Mouse (Mus musculus) left cerebral cortex, adult 8-10 months (tissue): ENCODE data around the gene Thsd4. TPM values are rescaled to one million over a fixed set of nuclear protein-coding genes. Genes with fewer than 3 reads are reported as not detected.
A peak's percentile ranks its signal among the peaks of the same experiment; 100 is the strongest.

Source experiments
- DNase-seq, 2 experiments: peaks; one replicate each; pipeline ENCODE4 v3.0.0; 2022; ENCODE audit warnings: low spot score in 2 of 2
- total RNA-seq, 4 experiments: library from RNA; stranded (reverse); gene quantifications; 2 replicates each; pipeline ENCODE4 v1.2.4; 2022

Thsd4 gene
- total RNA-seq, 4 experiments from 2014 or later, result 5.3 to 6.3 (median 5.9) TPM

DNA sequence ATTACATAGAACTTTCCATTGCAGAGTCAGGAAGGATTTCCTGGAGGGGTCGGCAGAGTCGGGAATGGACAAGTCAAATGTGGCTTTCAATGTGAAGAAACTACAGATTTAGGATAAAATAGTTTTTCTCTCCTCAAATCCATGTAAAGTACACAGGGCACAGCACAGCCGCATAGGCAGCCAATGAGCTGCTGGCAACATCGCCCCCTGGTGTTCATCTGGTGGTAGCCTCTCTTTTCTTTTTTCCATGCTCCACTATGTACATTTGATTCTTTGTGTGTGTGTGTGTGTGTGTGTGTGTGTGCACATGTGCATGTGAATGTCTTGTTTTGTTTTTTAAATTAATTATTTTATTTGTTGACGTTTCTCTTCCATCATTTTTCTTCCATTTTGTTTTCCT, 433.7 kb downstream of the Thsd4 start:
- DNase-seq, result no peak

DNA sequence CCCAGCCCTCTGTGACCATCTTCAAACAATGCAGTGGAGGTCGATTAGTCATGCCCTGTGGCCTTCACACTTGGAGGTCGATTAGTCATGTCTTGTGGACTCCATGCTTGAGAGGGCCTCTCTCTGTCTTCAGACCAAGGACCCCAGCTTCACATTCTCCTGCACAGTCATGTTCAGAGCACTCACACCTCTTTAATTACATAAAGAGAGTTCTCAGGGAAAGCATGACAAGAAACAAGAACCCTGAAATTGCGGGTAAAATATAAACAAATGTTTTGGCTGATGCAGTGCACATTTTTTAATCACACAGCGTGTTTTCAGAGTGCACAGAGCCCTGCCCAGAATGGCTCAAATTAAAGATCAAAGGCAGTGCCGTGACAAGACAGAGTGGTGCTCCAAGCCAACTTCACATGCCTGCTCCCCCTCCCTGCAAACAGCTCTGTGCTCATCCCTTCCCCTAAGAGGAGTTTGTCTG, 439.7 kb downstream of the Thsd4 start:
- no peak for DNase-seq

DNA sequence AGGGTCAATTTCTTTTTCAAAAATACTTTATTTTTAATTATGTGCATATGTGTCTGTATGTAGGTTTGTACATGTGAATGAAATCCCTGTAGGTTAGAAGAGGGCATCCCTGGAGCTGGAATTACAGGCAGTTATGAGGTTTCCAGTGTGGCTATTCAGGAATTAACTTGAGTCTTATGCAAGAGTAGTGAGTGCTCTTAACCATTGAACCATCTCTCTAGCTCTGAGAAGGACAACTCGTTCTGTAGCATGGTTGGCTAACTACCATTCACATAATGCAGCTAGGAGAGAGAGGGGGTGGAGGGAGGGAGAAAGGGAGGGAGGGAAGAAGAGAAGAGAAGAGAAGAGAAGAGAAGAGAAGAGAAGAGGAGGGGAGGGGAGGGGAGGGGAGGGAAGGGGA, 444.1 kb downstream of the Thsd4 start:
- no peak for DNase-seq

DNA sequence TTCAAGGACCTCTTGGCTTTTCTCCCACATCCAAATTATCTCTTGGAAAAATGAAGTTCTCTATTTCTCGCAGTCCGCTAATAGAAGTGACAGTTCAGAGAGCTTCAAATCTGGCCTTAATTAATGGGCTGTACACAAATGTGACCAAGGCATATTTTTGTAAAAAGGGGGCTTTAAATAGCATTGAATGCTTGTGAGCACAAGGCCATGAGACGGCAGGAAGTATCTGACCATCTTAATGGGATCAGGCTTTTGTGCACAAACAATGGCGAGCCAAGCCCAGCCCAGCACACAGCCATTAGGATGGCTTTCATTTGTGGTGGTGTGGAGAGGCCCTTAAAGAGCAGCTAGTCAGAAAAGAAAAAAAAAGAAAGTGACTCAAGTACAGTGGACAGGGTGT, 445.4 kb downstream of the Thsd4 start:
- no peak for DNase-seq

DNA sequence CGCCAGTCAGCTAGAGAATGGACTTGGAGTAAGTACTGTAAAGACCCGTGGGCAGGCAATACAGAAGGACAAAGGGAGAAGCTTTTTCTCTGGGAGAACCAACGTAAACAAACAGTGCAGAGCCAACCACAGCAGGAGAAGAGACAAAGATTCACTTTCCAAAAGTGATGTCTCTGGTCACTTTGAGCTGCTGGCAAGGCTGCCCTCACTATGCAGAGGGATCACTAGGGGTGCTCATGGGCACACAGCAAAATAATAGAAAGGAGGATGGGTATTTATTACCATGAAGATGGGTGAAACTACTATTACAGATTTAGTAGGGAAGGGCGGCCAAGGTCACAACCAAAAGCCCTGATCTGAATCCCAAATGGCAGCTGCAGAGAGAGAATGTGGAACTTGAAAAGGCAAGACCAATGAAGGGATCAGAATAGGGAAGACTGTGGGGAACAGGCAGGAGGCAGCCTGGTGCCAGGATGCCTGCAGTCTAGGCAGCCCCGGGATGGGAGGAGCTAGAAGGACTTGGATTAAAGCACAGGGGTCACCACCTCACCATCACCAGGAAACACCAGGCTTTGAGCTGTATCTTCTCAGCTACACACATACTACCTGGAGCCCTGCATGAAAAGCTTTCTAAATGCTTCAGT, 450.1 kb downstream of the Thsd4 start:
- no peak for DNase-seq

DNA sequence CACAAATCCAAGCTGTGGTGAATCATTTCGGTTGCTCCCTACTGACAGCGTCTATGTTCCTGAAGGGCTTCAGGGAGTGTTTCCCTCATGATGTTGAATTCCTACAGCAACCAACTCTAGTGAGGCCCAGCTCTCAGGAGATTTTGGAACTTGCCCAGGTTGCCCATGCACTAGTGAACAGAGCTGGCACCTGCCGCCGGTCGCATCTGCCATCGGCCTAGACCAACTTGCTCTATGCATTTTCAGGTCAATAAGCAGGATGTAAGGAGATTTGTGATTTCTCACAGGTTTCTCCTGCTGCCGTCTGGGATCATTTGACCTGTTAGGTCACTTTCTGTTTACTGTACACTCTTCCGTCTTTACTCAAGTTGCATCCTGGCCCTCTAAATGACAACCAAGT, 454.6 kb downstream of the Thsd4 start:
- DNase-seq, result no peak

DNA sequence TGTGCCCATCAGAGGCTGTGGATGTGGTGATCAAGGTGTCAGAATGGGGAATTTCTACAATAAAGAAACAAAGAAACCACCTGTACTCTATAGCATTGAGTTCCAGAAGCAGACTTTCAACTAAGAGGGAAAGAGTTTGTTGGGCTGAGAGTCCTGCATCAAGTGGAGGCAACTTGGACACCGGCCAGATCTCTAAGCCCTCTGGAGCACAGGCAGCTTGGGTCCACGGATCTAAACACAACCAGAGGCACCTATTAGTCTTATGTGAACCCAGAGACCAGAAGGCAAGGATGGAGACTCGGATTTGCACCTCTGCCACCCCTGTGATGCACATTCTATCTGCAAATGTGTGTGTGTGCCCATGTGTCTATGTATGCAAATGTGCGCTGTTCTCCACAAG, 456.7 kb downstream of the Thsd4 start:
- DNase-seq, result no peak

DNA sequence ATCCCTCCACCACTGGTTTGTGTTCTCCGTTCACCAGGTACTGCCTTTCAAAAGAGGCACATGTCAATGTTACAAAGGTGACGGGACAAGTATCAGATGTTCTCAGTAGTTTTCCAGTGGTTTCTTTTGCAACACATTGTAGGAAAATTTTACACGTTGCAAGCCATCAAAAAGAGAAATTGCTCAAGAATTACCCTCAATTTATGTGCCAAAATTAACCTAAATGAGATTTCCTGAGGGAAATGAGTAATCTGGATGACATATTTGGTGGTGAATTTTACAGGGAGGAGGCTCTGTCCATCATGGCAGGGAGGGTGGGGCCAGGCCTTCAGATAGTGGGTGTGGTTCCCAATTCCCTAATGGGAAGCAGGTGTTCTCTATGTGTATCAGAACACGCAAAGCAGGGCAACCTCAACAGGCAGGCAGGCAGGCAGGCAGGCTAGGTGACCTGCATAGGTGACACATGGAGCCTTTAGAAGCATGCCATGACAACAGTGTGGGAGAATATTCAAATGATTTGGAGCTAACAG, 458.6 kb downstream of the Thsd4 start:
- DNase-seq, result no peak

DNA sequence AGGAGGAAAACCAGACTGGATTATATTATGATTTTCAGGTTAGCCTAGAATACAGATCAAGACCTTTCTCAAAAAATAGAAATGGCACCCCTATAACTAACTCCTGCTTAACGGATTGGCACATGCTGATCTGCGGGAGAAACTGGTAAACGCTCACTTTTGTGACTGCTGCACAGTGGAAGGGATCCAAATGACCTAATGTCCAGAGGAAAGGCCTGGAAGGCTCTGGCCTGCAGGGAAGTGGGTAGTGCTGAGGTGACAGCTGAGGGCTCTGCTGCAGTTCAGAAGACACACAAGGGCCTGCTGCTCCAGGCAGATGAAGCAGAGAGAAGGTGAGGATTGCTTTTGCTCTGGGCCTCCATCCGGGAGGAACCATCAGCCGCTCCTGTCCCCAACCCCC, 465.7 kb downstream of the Thsd4 start:
- DNase-seq, result no peak

DNA sequence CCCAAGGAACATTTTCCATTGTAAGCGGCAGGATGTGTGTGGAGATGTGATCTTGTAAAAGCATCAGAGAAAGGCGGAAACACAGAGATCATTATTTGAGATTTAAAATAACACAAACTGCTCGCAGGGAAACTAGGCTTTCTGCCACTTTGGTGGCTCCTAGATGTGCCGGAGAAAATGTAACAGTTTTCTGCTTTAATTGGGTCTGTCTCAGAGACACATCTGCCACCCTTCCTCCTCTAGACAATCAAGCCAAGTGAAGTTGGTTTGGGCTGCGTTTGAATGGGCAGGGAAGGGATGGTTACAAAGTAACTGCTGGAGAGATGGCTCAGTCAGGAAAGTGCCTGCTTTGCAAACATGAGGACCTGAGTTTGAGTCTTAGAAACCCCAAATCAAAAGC, 466.9 kb downstream of the Thsd4 start:
- DNase-seq, result peak in 1 of 2 experiments; percentile 51

DNA sequence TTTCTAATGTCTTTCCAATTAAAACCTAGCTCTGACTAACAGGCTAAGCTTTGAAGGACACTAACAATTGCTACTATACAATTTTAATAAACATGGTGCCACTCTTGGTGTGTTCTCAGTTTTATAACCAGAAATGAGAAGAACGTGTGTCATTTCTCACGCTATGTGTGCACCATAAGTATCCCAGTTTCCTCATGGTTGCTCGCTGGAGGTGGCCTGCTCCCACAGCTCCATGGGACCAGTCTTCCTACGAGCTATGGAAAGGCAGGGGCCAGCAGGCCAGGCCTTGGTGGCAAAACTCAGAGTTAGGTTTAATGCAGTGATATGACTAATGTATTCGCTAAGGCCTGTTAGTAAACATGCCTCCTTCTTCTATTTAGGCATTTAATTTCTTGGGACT, 468.7 kb downstream of the Thsd4 start:
- no peak for DNase-seq

DNA sequence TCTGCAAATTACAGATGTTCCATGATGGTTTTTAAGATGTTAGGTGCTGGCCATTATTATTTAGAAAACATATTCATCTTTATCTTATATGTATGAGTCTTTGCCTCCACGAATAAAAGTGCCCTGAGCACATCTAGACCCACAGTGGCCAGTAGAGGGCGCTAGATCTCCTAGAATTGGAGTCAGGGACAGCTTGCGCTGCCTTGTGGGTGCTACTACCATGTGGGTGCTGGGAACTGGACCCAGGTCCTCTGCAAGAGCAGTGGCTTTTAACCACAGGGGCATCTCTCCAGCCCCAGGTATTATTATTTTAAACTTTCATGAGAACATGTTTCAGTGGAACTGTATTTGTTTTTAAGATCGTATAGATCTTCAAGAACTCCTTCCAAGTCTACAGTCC, 469.4 kb downstream of the Thsd4 start:
- no peak for DNase-seq

DNA sequence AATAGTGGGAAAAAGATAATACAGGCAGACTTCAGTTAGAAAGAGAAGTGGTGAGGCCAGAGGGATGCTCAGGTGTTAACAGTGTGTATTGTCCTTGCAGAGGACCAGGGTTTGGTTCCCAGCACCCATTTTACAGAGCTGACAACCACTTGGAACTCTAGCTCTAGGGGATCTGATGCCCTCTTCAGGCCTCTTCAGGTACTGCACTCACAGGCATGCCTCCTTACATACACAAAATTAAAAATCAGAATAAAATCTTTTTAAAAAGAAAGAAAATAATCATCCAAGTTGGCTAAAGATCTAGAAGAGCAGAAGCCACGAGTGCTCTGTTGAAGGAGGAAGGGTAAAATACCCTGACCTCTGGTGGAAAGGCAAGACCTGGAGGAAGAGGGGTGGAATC, 478.7 kb downstream of the Thsd4 start:
- no peak for DNase-seq

DNA sequence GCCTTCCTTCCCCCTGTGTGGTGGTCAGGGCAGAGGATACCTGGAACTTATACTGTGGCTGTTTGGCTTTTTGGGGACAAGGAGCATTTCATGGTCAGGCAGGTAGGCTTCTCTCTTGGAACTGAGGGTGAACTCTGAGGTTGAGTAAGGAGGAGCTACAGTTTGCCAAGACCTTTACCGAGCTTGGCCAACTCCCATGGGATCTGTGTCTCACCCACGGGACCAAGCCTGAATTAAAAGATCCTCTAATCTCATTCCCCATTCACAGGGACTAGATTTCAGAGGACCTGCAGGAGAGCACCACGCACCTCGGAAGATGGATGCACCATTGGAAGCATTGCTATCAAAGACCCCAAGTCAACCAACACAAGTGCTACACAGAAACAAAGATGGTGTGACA, 487.0 kb downstream of the Thsd4 start:
- DNase-seq, result no peak

DNA sequence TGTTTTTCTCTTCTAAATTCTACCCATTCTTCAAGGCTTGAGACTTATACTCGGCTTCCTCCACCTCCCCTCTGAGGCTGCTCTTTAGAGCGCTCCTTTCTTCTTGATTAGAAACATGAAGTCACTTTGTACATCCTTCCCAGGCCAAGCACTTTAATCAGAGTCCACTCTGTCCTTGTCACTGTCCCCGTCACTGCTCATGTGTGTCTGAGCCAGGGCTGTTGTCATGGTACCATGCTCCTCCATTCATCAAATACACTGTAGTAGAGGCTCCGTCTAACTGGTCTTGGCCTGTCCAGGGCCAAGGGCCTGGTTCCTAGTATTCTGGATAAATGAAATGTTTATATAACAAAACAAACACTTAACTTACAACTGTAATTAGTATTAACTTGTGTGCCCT, 494.6 kb downstream of the Thsd4 start:
- DNase-seq, result no peak

DNA sequence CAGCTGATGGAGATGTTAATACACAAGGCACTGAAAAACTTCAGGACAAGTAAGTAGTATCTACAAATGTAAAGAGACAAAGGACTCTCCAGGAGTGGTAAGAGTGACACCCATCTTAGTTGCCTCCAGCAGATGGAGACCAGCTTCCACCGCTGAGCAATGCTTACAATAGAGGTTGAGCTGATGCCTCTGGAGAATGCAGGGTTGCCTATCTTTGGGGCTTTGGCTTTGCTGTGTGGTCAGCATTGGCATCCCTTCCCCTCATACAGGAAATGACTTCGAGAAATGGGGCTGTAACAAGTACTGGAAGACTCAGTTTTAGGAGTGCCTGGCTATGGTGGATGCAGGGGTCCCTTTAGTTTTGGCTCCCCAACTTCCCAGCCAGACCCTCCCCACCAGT, 495.1 kb downstream of the Thsd4 start:
- no peak for DNase-seq

DNA sequence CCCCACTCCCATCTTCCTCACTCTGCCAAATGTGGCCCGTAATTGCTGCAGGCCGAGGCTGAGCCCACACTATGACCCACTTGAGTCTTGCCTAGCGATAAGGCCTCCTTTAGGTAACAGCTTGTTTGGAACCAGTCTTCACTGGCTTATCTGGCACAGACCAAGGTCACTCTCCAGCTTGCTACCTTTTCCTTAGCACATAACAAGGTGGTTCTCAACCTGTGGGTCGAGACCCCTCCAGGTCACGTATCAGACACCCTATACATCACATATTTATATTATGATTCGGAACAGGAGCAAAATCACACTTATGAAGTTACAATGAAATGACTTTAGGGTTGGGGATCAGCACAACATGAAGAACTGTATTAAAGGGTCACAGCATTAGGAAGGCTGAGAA, 495.9 kb downstream of the Thsd4 start:
- DNase-seq, result no peak

DNA sequence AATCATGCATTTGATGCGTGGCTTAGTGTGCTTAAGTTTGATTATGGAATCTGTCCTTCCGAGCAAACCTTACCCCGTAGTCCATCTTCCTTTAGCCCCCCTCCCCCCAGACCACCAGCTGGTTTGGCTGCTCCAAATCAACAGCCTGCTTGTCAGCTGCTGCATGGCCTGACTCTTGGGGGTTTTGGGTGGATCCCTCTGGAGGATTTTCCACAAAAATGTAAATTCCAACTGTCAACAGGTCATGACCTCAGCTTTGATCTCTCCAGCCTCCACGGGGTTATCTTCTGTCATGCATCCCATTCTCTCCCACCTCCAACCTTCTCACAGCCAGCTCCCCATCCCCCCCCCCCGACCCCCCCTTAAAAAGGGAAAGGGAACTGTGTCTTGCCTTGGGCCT, 496.9 kb downstream of the Thsd4 start:
- DNase-seq, result no peak

DNA sequence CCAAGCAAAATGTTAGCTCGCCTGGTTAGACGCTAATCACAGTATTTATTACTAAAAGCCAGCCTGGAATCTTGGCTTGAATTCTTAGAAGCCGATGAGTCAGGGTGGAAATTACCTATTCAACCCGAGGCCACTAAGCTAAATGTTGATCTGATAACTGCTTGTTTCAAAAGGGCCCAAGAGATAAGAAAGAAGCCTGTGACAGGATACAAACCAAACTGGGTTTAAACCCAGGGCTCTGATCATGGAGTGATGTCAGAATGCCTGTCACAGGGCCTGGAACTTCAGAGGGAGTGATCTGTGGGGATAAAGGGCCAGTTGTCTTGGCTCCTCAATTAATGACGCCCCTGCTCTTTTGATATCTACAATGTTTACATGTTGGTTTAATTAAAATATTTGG, 497.3 kb downstream of the Thsd4 start:
- DNase-seq, result no peak

DNA sequence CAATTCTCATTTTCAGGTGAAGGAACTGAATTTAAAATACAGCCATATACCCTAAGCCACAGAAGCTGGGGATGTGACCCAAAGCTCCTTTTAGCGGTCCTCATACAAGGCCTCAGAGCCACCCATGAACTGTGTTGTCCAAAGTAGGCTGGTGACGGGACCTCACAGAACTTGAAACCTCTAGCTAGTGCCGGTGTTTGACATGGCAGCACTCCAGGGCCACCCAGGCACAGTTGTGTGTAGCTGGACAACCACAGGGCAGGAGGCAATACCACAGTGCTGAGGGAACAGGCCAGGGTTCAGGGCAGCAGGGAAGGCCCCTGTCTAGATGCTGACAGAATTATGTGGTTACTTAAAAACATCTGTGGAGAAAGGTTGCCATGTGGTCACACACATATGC, 499.5 kb downstream of the Thsd4 start:
- no peak for DNase-seq

DNA sequence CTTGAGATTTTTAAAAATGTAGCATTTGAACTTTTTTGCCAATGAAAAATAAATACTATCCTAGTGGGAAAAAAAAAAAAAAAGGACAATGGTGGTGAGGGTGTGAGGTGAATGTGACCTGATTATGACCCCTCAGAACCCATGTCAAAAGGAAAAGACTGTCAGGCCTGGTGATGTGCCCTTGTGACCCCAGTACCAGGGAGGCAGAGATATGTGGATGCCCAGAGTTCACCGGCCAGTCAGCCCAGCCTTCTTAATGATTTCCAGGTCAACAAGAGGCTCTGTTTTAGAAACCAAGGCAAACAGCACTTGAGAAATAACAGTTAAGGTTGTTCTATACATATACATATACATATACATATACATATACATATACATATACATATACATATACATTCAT, 501.4 kb downstream of the Thsd4 start:
- DNase-seq, result no peak

DNA sequence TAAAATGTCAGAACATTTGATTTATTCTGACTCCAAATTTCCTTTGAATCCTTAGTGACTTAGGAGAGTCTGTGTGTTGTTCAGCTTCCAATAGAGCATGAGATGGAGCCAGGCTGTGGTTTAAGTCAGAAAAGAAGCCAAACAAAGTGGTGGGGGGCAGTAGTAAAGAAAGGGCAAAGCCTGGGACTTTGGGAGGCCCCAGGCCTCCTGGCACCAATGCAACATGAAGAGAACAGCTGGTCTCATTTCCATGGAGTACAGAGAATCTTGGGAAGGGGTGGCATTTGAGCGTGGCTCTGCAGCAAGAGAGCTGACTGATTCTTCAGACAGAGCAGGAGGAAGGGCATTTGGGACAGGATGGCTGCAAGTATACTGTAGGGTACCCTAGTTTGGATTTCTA, 511.6 kb downstream of the Thsd4 start:
- no peak for DNase-seq

DNA sequence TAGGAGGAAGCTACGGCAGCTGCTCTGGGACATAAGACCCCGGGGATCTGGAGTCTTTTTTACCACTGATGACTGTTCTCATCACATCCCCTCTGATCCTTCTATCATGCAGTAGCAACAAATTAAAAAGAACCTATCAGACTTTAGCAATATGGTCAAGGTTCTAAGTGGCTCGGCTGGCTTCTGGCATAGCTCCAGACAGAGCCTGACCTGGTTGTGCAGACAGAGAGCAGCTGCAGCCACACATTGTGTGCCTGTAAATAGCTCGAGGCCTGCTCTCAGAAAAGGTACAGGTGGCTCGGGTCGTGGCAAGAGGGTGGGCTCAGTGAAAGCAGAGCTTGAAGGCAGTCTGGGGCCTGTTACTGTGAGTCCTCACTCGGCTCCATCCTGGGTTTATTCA, 512.9 kb downstream of the Thsd4 start:
- no peak for DNase-seq

DNA sequence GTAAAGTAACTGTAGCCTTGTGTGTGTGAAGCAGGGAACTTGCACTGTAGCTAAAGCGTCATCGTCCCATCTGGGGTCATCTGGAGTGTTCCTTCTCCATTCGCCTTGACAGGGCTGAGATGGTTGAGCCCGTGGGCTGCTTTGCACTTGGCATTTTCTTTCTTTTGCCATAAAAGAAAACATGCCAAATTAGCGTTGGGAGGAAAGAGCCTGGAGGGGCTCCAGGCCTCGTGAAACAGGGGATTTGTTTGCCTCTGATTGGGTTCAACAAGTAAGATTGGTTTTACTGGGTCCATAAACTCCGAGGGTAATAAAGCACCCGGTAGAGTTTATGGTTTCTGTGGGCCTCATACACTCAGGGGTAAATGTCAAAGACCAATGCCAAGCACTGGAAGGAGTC, 519.5 kb downstream of the Thsd4 start:
- DNase-seq, result no peak
